Mouse (Mus musculus): ENCODE measurements at regions not wholly inside any gene's neighbourhood (a gene's known extent, or its start where the extent isn't known, plus 50 kb on each side); places are given as distances from the start of the nearest gene placed in this dataset.
"Not testable (repeated sequence)": the region's sequence is repeated elsewhere in the genome, so short reads cannot be mapped to it uniquely, and the experiment has no call there.

DNA sequence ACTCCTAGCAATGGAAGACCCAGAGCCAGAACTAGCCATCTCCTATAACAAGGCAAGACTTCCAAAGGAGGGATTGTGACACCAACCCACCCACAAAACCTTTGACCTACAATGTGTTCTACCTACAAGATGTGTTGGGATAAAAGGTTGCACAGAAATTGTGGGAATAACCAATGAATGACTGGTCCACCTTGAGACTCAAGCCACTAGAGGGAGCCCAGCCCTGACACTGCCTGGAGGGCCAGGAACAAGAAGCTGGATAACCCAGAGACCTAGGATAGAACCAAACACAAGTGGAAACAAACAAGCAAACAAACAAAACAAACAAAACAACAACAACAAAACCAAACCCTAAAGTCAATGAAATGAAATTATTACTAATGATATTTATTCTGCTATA is 288.8 kb downstream of the Dchs2 start:
- DNase-seq: peak; percentile 28 to 39

GRCm38 (mm10) chr3:83424267-83424666 is 296.5 kb downstream of the Dchs2 start:
- DNase-seq: peak in 1 of 2 experiments; percentile 11
- intact Hi-C loops (cut with DNase I): no loop called here

More for the DNA sequence above, 288.8 kb downstream of the Dchs2 start:
- intact Hi-C loops (cut with DNase I): loop anchor here (2.0 to 5.0 kb wide), 5 partner anchors 56 to 348 kb away; no protein-coding TSS in a partner anchor

DNA sequence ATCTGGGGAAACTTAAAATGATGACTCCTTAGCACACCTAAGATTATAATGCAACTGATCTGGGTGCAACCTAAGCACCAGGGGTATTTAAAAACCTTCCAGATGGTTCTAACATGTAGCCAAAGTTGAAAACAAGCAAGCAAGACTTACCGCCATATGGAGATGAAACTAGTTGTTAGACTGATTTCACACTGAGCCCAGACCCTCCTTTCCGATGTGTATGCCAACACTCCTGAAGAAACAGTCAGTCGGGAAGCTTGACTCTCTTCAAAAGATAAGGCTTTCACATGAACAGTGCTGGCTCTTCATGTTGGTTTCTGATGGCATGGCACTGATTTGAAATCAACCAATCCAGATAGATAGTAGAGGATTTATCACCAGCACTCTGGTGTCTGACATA is 301.6 kb downstream of the Dchs2 start:
- intact Hi-C loops (cut with DNase I): no loop called here
- no peak for DNase-seq

DNA sequence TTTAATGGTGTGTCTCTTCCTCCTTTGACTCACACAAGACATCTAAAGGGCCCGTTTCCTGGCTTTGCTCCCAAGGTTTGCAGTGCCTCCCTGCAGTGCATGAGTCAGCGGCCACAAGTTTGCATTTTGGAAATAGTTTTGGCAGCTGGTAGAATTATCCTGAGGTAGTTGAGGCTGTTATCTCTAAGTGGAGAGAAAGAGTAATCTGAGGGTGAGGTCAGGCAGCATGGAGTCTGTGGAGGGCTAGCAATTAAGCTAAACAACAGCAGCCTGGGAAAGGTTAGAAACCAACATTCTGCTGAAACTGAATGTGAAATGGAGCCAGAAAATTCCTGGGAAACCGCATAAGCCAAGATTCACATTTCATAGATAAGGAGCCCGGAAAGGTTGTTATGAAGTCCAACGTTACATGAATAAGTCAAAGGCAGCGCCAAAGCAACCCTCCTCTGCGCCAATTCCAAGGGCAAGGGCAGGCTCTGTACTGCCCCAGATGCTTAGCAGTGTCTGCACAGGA is 318.5 kb downstream of the Dchs2 start:
- DNase-seq: peak; percentile 49 to 65
- intact Hi-C loops (cut with DNase I): no loop called here

DNA sequence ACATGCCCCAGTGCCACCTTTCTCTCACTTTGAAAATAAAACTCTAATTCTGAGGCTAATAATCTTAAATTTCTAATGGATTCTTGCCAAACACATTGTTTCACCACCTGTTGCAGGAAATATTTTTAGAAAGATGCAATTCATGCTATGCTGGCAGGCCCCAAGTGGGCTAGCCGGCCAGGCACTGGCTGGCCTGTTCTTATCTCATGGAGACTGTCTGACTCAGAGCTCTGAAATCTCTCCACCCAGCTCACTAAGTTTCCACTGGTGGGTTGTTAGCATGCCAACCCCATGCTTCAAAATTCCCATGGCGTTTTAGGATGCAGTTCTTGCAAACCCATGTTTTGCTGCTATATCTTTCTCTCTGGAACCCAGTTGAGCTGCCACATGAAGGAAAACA is 315.5 kb upstream of the Sfrp2 start:
- intact Hi-C loops (cut with DNase I): no loop called here
- DNase-seq: peak; percentile 35 to 48

GRCm38 (mm10) chr3:83451317-83451716 is 314.8 kb upstream of the Sfrp2 start:
- peak; percentile 16 to 19 for DNase-seq

DNA sequence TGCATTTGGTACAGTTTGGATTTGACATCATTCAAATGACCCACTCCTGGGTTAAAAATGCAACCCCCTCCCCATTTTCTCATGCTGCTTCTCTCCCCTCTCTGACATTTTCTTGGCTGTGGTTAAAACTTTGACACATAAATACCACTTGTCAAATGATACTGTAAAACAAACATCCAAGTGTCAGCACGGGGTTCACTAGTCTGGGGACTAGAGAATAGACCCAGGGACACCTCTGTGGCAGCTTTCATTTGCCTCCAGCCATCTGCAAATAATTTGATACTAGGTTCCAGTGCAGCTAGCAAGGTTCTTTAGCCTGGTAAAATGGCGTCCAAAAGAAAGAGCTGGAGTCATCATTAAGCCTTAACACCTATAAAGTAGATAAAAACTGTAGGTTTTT is 312.7 kb upstream of the Sfrp2 start:
- DNase-seq: no peak
- intact Hi-C loops (cut with DNase I): no loop called here

More at GRCm38 (mm10) chr3:83451317-83451716, 314.8 kb upstream of the Sfrp2 start:
- intact Hi-C loops (cut with DNase I): no loop called here

DNA sequence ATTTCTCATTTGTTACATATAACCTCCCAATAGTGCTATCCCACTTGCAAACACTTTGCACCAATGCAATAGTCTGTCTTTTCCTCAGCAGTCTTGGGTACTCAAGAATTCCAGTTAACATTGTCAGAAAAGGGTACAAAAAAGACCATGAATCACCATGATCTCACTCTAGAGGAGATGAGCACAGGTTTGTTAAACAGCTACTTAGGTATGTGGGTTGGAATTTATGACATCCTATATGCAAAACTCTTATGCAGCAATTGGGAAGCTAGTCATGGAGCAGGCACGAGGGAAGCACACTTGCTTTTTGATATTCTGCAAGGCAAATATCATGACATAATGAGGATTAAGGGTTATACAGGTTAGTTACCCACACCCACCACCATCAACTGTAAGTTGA is 307.7 kb upstream of the Sfrp2 start:
- intact Hi-C loops (cut with DNase I): no loop called here
- no peak for DNase-seq

DNA sequence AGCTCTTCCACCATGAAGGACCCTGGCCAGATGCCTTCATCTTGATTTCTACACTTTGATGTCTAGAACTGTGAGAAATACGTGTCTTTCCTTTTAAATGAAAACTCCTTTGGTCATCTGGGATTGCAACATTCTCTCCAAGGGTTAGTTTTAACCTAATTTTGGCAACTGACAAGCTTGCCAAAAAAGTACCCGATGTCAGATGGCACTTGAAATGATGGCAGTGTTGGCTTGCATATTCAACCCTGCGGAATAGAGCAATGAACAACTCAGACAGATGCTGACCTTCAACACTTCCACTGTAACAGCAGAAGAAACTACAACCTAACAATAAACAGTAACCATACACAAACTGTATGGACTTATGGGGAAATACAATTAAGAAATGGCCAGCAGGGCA is 286.9 kb upstream of the Sfrp2 start:
- intact Hi-C loops (cut with DNase I): no loop called here
- DNase-seq: no peak

DNA sequence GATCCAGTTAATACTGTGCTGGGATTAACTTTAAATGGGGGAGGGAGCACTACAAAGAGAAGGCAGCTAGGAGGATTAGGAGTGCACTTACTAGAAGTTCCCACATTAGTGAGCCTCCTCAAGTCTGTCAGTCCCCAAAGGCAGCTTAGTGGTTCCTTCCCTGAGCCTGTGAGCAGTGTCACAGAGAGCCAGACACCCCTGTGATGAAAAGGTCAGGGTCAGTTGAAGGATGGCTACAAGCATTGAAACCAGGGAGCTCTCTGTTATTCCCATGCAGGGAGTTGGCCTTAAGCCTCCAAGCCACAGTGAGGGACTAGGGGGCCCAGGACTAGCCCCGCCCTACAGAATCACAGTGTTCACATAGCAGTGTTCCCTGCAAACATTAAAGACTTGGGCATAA is 285.9 kb upstream of the Sfrp2 start:
- no peak for DNase-seq
- intact Hi-C loops (cut with DNase I): loop anchor here (10.0 kb wide), 1 partner anchor 195 kb away; no protein-coding TSS in a partner anchor

- no peak for DNase-seq
- intact Hi-C loops (cut with DNase I): loop anchor here (10.0 kb wide), 1 partner anchor 201 kb away; no protein-coding TSS in a partner anchor
Measured at GRCm38 (mm10) chr3:83486192-83486716, 279.9 kb upstream of the Sfrp2 start.

- DNase-seq: peak in 1 of 2 experiments; percentile 15
- intact Hi-C loops (cut with DNase I): loop anchor here (5.0 kb wide), 1 partner anchor 267 kb away; no protein-coding TSS in a partner anchor
Measured at GRCm38 (mm10) chr3:83495584-83495983, 270.5 kb upstream of the Sfrp2 start.

DNA sequence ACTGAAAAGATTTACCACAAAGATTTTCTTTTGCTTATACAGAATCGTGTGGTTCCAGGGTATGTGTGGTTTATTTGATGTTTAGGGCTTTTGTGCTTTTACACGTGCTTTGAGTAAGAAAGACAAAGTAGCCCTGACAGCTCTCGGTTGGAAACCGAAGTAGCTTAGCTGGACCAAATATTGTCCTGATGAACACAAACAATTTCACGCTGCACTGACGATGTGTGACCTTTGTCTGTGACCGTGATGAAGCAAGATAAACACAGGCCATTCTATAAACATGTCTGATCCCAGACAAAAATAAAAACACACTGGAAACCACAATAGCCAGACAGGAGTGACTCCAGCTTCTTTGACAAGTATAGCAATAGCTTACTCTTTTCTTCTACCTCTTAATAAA is 262.2 kb upstream of the Sfrp2 start:
- intact Hi-C loops (cut with DNase I): no loop called here
- no peak for DNase-seq

DNA sequence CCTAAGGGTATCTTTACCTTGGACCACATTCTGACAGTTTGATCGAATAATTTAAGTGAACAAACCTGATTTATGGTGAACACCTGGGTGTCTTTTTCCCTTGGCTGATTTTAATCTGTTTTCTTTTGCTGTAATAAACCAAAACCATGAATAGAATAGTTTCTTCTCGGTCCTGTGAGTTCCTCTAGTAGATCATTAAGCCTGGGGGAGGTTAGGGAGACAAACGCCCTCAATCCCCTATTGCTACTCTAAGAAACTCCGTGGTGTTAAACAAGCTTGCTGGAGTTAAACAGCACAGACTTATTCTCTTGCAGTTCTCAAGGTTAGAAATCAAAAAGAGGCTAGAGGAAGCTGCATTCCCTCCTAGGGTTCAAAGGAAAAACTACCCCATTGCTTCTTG is 249.5 kb upstream of the Sfrp2 start:
- no peak for DNase-seq
- intact Hi-C loops (cut with DNase I): no loop called here

GRCm38 (mm10) chr3:83517914-83518635 is 248.0 kb upstream of the Sfrp2 start:
- intact Hi-C loops (cut with DNase I): no loop called here
- DNase-seq: peak; percentile 9 to 12

- intact Hi-C loops (cut with DNase I): no loop called here
- DNase-seq: no peak
Measured at GRCm38 (mm10) chr3:83530243-83530847, 235.8 kb upstream of the Sfrp2 start.

DNA sequence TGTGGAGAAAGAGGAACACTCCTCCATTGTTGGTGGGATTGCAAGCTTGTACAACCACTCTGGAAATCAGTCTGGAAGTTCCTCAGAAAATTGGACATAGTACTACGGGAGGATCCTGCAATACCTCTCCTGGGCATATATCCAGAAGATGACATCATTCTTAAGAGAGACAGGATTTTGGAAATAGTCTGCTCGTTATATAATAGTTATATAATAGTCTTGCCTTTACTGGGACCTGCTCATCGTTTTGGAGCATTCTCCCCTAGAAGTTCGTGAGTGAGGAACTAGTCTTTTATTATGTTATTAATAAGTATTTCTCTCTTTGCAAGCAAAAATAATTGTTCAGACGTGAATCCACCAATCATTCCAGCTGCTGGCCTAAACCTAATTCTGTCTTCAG is 229.5 kb upstream of the Sfrp2 start:
- intact Hi-C loops (cut with DNase I): not testable (repeated sequence)

GRCm38 (mm10) chr3:83537231-83537630 is 228.9 kb upstream of the Sfrp2 start:
- DNase-seq: no peak
- intact Hi-C loops (cut with DNase I): no loop called here

More for the DNA sequence above, 229.5 kb upstream of the Sfrp2 start:
- not testable (repeated sequence) for DNase-seq

DNA sequence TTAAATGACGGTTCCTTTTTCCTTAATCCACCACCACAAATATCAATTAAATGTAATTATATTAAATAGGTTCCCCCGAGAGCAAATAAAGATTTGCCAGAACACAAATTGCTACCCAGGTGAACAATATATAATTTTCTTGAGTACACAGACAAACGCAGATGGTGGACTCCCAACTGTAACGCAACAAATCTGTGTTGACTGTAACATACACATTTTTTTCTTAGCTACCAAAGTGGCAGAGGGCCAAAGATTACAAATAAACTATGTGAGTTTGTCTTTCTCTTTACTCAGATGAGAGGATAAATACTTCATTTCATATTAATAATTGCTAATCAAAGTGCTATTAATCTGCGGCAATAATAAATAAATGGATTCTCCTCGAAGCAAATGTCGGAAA is 228.4 kb upstream of the Sfrp2 start:
- DNase-seq: no peak
- intact Hi-C loops (cut with DNase I): no loop called here

- intact Hi-C loops (cut with DNase I): no loop called here
- no peak for DNase-seq
Measured at GRCm38 (mm10) chr3:83538898-83539297, 227.2 kb upstream of the Sfrp2 start.

Data from heart, postnatal 36 days (tissue).